Mouse (Mus musculus): ENCODE results near the gene Edem3.

Gene Edem3

GRCm38 (mm10) chr1:151820457-151820856 is 65.3 kb downstream of the Edem3 start:
- no peak for TF ChIP-seq GATA4 (IDR thresholded peaks at IDR 0.05; ENCODE audit: insufficient replicate concordance, low read length)

GRCm38 (mm10) chr1:151825065-151825464 is 69.9 kb downstream of the Edem3 start:
- no peak for TF ChIP-seq GATA4 (IDR thresholded peaks at IDR 0.05; ENCODE audit: insufficient replicate concordance, low read length)

- no peak for TF ChIP-seq GATA4 (IDR thresholded peaks at IDR 0.05; ENCODE audit: insufficient replicate concordance, low read length)
Observed at GRCm38 (mm10) chr1:151831791-151832190, 76.6 kb downstream of the Edem3 start.

GRCm38 (mm10) chr1:151835261-151835660 is 80.1 kb downstream of the Edem3 start:
- TF ChIP-seq GATA4 (IDR thresholded peaks at IDR 0.05; ENCODE audit: insufficient replicate concordance, low read length), result no peak

GRCm38 (mm10) chr1:151845252-151845832 is 90.2 kb downstream of the Edem3 start:
- no peak for TF ChIP-seq GATA4 (IDR thresholded peaks at IDR 0.05; ENCODE audit: insufficient replicate concordance, low read length)

GRCm38 (mm10) chr1:151845926-151846782 is 91.0 kb downstream of the Edem3 start:
- no peak for TF ChIP-seq GATA4 (IDR thresholded peaks at IDR 0.05; ENCODE audit: insufficient replicate concordance, low read length)

GRCm38 (mm10) chr1:151848286-151848685 is 93.1 kb downstream of the Edem3 start:
- no peak for TF ChIP-seq GATA4 (IDR thresholded peaks at IDR 0.05; ENCODE audit: insufficient replicate concordance, low read length)

GRCm38 (mm10) chr1:151849993-151850608 is 94.9 kb downstream of the Edem3 start:
- no peak for TF ChIP-seq GATA4 (IDR thresholded peaks at IDR 0.05; ENCODE audit: insufficient replicate concordance, low read length)

- no peak for TF ChIP-seq GATA4 (IDR thresholded peaks at IDR 0.05; ENCODE audit: insufficient replicate concordance, low read length)
Observed at GRCm38 (mm10) chr1:151851051-151851848, 96.1 kb downstream of the Edem3 start.

GRCm38 (mm10) chr1:151851976-151852375 is 96.8 kb downstream of the Edem3 start:
- no peak for TF ChIP-seq GATA4 (IDR thresholded peaks at IDR 0.05; ENCODE audit: insufficient replicate concordance, low read length)

GRCm38 (mm10) chr1:151855561-151855960 is 100.4 kb downstream of the Edem3 start:
- no peak for TF ChIP-seq GATA4 (IDR thresholded peaks at IDR 0.05; ENCODE audit: insufficient replicate concordance, low read length)

GRCm38 (mm10) chr1:151858474-151858873 is 103.3 kb downstream of the Edem3 start:
- TF ChIP-seq GATA4 (IDR thresholded peaks at IDR 0.05; ENCODE audit: insufficient replicate concordance, low read length), result no peak

GRCm38 (mm10) chr1:151861334-151861995 is 106.3 kb downstream of the Edem3 start:
- no peak for TF ChIP-seq GATA4 (IDR thresholded peaks at IDR 0.05; ENCODE audit: insufficient replicate concordance, low read length)

- no peak for TF ChIP-seq GATA4 (IDR thresholded peaks at IDR 0.05; ENCODE audit: insufficient replicate concordance, low read length)
Observed at GRCm38 (mm10) chr1:151862109-151862508, 106.9 kb downstream of the Edem3 start.

All from liver, adult (tissue).